Mouse (Mus musculus): Measurements from ENCODE around the gene En2. TPM values are rescaled to one million over a fixed set of nuclear protein-coding genes. Genes with fewer than 3 reads are reported as not detected.
A peak's percentile ranks its signal among the peaks of the same experiment; 100 is the strongest.

The En2 gene
- total RNA-seq, 2 experiments from 2014 or later: 0.23 to 0.30 TPM

GRCm38 (mm10) chr5:28159072-28159458, 6.4 kb upstream of the En2 start:
- intact Hi-C loops (cut with DNase I): no loop called here
- no peak for DNase-seq

GRCm38 (mm10) chr5:28159891-28160470, 5.5 kb upstream of the En2 start:
- intact Hi-C loops (cut with DNase I): no loop called here
- DNase-seq: no peak

GRCm38 (mm10) chr5:28161383-28161937, 4.0 kb upstream of the En2 start:
- no peak for DNase-seq
- intact Hi-C loops (cut with DNase I): no loop called here

- intact Hi-C loops (cut with DNase I): no loop called here
- DNase-seq: no peak
Observed at GRCm38 (mm10) chr5:28161938-28162402, 3.5 kb upstream of the En2 start.

GRCm38 (mm10) chr5:28163926-28164325, 1.6 kb upstream of the En2 start:
- no peak for DNase-seq
- intact Hi-C loops (cut with DNase I): no loop called here

- peak in 1 of 2 experiments; percentile 34 for DNase-seq
- intact Hi-C loops (cut with DNase I): no loop called here
Observed at GRCm38 (mm10) chr5:28166256-28167231, 1.1 kb downstream of the En2 start.

GRCm38 (mm10) chr5:28167611-28168252, 2.2 kb downstream of the En2 start:
- intact Hi-C loops (cut with DNase I): no loop called here
- DNase-seq: no peak

GRCm38 (mm10) chr5:28168253-28169165, 3.0 kb downstream of the En2 start:
- intact Hi-C loops (cut with DNase I): no loop called here
- DNase-seq: no peak

- no peak for DNase-seq
- intact Hi-C loops (cut with DNase I): no loop called here
Observed at GRCm38 (mm10) chr5:28169166-28169801, 3.8 kb downstream of the En2 start.

- no peak for DNase-seq
- intact Hi-C loops (cut with DNase I): no loop called here
Observed at GRCm38 (mm10) chr5:28170081-28170480, 4.6 kb downstream of the En2 start.

GRCm38 (mm10) chr5:28170892-28171291, 5.4 kb downstream of the En2 start:
- intact Hi-C loops (cut with DNase I): no loop called here
- no peak for DNase-seq

GRCm38 (mm10) chr5:28171667-28172066, 6.2 kb downstream of the En2 start:
- intact Hi-C loops (cut with DNase I): no loop called here
- no peak for DNase-seq

GRCm38 (mm10) chr5:28172261-28172920, 6.9 kb downstream of the En2 start:
- no peak for DNase-seq
- intact Hi-C loops (cut with DNase I): no loop called here

GRCm38 (mm10) chr5:28172921-28173670, 7.6 kb downstream of the En2 start:
- intact Hi-C loops (cut with DNase I): no loop called here

GRCm38 (mm10) chr5:28173674-28174073, 8.2 kb downstream of the En2 start:
- DNase-seq: no peak
- intact Hi-C loops (cut with DNase I): no loop called here

More at GRCm38 (mm10) chr5:28172921-28173670, 7.6 kb downstream of the En2 start:
- no peak for DNase-seq

GRCm38 (mm10) chr5:28174086-28174485, 8.6 kb downstream of the En2 start:
- DNase-seq: no peak
- intact Hi-C loops (cut with DNase I): no loop called here

GRCm38 (mm10) chr5:28174876-28175569, 9.5 kb downstream of the En2 start:
- intact Hi-C loops (cut with DNase I): no loop called here

GRCm38 (mm10) chr5:28175570-28175919, 10.1 kb downstream of the En2 start:
- no peak for DNase-seq
- intact Hi-C loops (cut with DNase I): no loop called here

More at GRCm38 (mm10) chr5:28174876-28175569, 9.5 kb downstream of the En2 start:
- no peak for DNase-seq
